Mouse (Mus musculus): ENCODE results near the gene Itpkc. TPM values are rescaled to one million over a fixed set of nuclear protein-coding genes. Genes with fewer than 3 reads are reported as not detected.
A peak's percentile ranks its signal among the peaks of the same experiment; 100 is the strongest.

Gene Itpkc
- polyA plus RNA-seq, 1 experiment from 2014 or later = 8.6 TPM

- Histone ChIP-seq H3K4me2 (replicated peaks; ENCODE audit: low read depth) (no peak overlapping the region), H3K9ac (ENCODE audit: low read depth, low read length) (no peak overlapping the region), H3K4me3 (ENCODE audit: low read depth, low read length) (no peak overlapping the region), H3K36me3 (ENCODE audit: control insufficient read depth, insufficient read depth) (peaks cover 49% of the 10 kb centered on the region), H3K27me3 (replicated peaks; ENCODE audit: control insufficient read depth, insufficient read depth, low read length) (no peaks in the 10 kb centered on the region), H3K9me3 (ENCODE audit: control insufficient read depth) (no peaks in the 10 kb centered on the region), H3K27ac (ENCODE audit: low read depth, low read length) (no peak overlapping the region), H3K4me1 (replicated peaks; ENCODE audit: control insufficient read depth, insufficient read depth, low read length) (peaks cover 15% of the 10 kb centered on the region)
- ATAC-seq = no peak
- no peak for TF ChIP-seq CTCF (IDR thresholded peaks at IDR 0.05; ENCODE audit: low read depth)
- 64% methylated on average over 4 of the region's 4 CpGs for WGBS
Observed at GRCm38 (mm10) chr7:27161744-27162143, 66.7 kb downstream of the Itpkc start.

GRCm38 (mm10) chr7:27160921-27161320 is 67.5 kb downstream of the Itpkc start:
- ATAC-seq = no peak
- H3K4me3 ChIP-seq (ENCODE audit: low read depth, low read length) = no peak overlapping the region
- TF ChIP-seq CTCF (IDR thresholded peaks at IDR 0.05; ENCODE audit: low read depth) = no peak
- WGBS = 76% methylated on average over 3 of the region's 3 CpGs
- H3K9ac ChIP-seq (ENCODE audit: low read depth, low read length) = no peak overlapping the region
- H3K4me1 ChIP-seq (replicated peaks; ENCODE audit: control insufficient read depth, insufficient read depth, low read length) = peaks cover 15% of the 10 kb centered on the region
- H3K27ac ChIP-seq (ENCODE audit: low read depth, low read length) = no peak overlapping the region
- no peaks in the 10 kb centered on the region for H3K9me3 ChIP-seq (ENCODE audit: control insufficient read depth)
- H3K27me3 ChIP-seq (replicated peaks; ENCODE audit: control insufficient read depth, insufficient read depth, low read length) = no peaks in the 10 kb centered on the region
- no peak overlapping the region for H3K4me2 ChIP-seq (replicated peaks; ENCODE audit: low read depth)
- peaks cover 49% of the 10 kb centered on the region for H3K36me3 ChIP-seq (ENCODE audit: control insufficient read depth, insufficient read depth)

- no peaks in the 10 kb centered on the region for H3K9me3 ChIP-seq (ENCODE audit: control insufficient read depth)
- H3K27me3 ChIP-seq (replicated peaks; ENCODE audit: control insufficient read depth, insufficient read depth, low read length) = no peaks in the 10 kb centered on the region
- WGBS = 15% methylated on average over 8 of the region's 8 CpGs
- H3K4me2 ChIP-seq (replicated peaks; ENCODE audit: low read depth) = 0 out of 2 replicates have a peak overlapping the region, but pooled peaks have one; percentile 9
- H3K36me3 ChIP-seq (ENCODE audit: control insufficient read depth, insufficient read depth) = peaks cover 49% of the 10 kb centered on the region
- peak; percentile 84 for ATAC-seq
- TF ChIP-seq CTCF (IDR thresholded peaks at IDR 0.05; ENCODE audit: low read depth) = peak; percentile 98
- peaks cover 15% of the 10 kb centered on the region; the same call in 1 of the 2 replicates for H3K4me1 ChIP-seq (replicated peaks; ENCODE audit: control insufficient read depth, insufficient read depth, low read length)
- H3K27ac ChIP-seq (ENCODE audit: low read depth, low read length) = no peak overlapping the region
- H3K4me3 ChIP-seq (ENCODE audit: low read depth, low read length) = no peak overlapping the region
- H3K9ac ChIP-seq (ENCODE audit: low read depth, low read length) = no peak overlapping the region
Observed at GRCm38 (mm10) chr7:27159882-27160281, 68.6 kb downstream of the Itpkc start.

- H3K27ac ChIP-seq (ENCODE audit: low read depth, low read length) = no peak overlapping the region
- no peak overlapping the region for H3K9ac ChIP-seq (ENCODE audit: low read depth, low read length)
- no peak for ATAC-seq
- H3K36me3 ChIP-seq (ENCODE audit: control insufficient read depth, insufficient read depth) = peaks cover 44% of the 10 kb centered on the region
- H3K4me2 ChIP-seq (replicated peaks; ENCODE audit: low read depth) = no peak overlapping the region
- WGBS = 90% methylated on average over 6 of the region's 6 CpGs
- no peak overlapping the region for H3K4me3 ChIP-seq (ENCODE audit: low read depth, low read length)
- no peaks in the 10 kb centered on the region for H3K9me3 ChIP-seq (ENCODE audit: control insufficient read depth)
- no peak for TF ChIP-seq CTCF (IDR thresholded peaks at IDR 0.05; ENCODE audit: low read depth)
- peaks cover 10% of the 10 kb centered on the region; the same call in 1 of the 2 replicates for H3K4me1 ChIP-seq (replicated peaks; ENCODE audit: control insufficient read depth, insufficient read depth, low read length)
- no peaks in the 10 kb centered on the region for H3K27me3 ChIP-seq (replicated peaks; ENCODE audit: control insufficient read depth, insufficient read depth, low read length)
Observed at GRCm38 (mm10) chr7:27159256-27159655, 69.2 kb downstream of the Itpkc start.

GRCm38 (mm10) chr7:27158171-27158570 is 70.3 kb downstream of the Itpkc start:
- H3K9ac ChIP-seq (ENCODE audit: low read depth, low read length) = no peak overlapping the region

More at GRCm38 (mm10) chr7:27158171-27158570, 70.3 kb downstream of the Itpkc start:
- no peak for TF ChIP-seq CTCF (IDR thresholded peaks at IDR 0.05; ENCODE audit: low read depth)
- no peak for ATAC-seq
- no peak overlapping the region for H3K4me3 ChIP-seq (ENCODE audit: low read depth, low read length)
- peaks cover 37% of the 10 kb centered on the region for H3K36me3 ChIP-seq (ENCODE audit: control insufficient read depth, insufficient read depth)
- no peaks in the 10 kb centered on the region for H3K9me3 ChIP-seq (ENCODE audit: control insufficient read depth)
- H3K27me3 ChIP-seq (replicated peaks; ENCODE audit: control insufficient read depth, insufficient read depth, low read length) = no peaks in the 10 kb centered on the region
- H3K27ac ChIP-seq (ENCODE audit: low read depth, low read length) = no peak overlapping the region
- 94% methylated on average over 9 of the region's 9 CpGs for WGBS
- no peak overlapping the region for H3K4me2 ChIP-seq (replicated peaks; ENCODE audit: low read depth)
- peaks cover 8% of the 10 kb centered on the region; the same call in 1 of the 2 replicates for H3K4me1 ChIP-seq (replicated peaks; ENCODE audit: control insufficient read depth, insufficient read depth, low read length)

MicroRNAs within 50 kb of the gene (microRNA counts, 519-probe panel; counts per million panel counts)
- microRNA mmu-miR-1191 = not detected

Small RNAs within 50 kb of the gene (microRNA-seq; reads per million reads assigned to microRNA genes)
- gene Mir1191 (0.82 reads per million), gene Mir3101 (not detected)

Other genes starting within 250 kb of the Itpkc start
- gene Cyp2a12, start 199.6 kb downstream of the Itpkc start, polyA plus RNA-seq (2015; fragmentation: Nextera tagmentation; extraction: Ambion mirVana) = not detected in 2 replicates
- gene Cyp2f2, start 108.8 kb downstream of the Itpkc start, polyA plus RNA-seq (2015; fragmentation: Nextera tagmentation; extraction: Ambion mirVana) = 0.31 and 0.42 TPM in 2 replicates
- not detected in 2 replicates for gene Cyp2t4, start 74.9 kb downstream of the Itpkc start, polyA plus RNA-seq (2015; fragmentation: Nextera tagmentation; extraction: Ambion mirVana)
- 63.9 and 64.0 TPM in 2 replicates for gene Egln2, start 61.9 kb downstream of the Itpkc start, polyA plus RNA-seq (2015; fragmentation: Nextera tagmentation; extraction: Ambion mirVana)
- gene Rab4b, start 49.8 kb downstream of the Itpkc start, polyA plus RNA-seq (2015; fragmentation: Nextera tagmentation; extraction: Ambion mirVana) = 96.2 and 103 TPM in 2 replicates
- gene Gm21983, start 47.6 kb downstream of the Itpkc start, polyA plus RNA-seq (2015; fragmentation: Nextera tagmentation; extraction: Ambion mirVana) = 0.22 TPM in 1 of 2 replicates, not detected in the other
- gene Mia, start 47.5 kb downstream of the Itpkc start, polyA plus RNA-seq (2015; fragmentation: Nextera tagmentation; extraction: Ambion mirVana) = not detected in 2 replicates
- gene BC024978, start 32.9 kb downstream of the Itpkc start, polyA plus RNA-seq (2015; fragmentation: Nextera tagmentation; extraction: Ambion mirVana) = 1.9 and 2.4 TPM in 2 replicates
- gene Snrpa, start 32.4 kb downstream of the Itpkc start, polyA plus RNA-seq (2015; fragmentation: Nextera tagmentation; extraction: Ambion mirVana) = 75.4 and 76.4 TPM in 2 replicates
- 16.8 and 18.7 TPM in 2 replicates for gene Coq8b, start 4.4 kb upstream of the Itpkc start, polyA plus RNA-seq (2015; fragmentation: Nextera tagmentation; extraction: Ambion mirVana)
- 6.6 and 7.5 TPM in 2 replicates for gene Numbl, start 29.8 kb upstream of the Itpkc start, polyA plus RNA-seq (2015; fragmentation: Nextera tagmentation; extraction: Ambion mirVana)
- 40.7 and 43.7 TPM in 2 replicates for gene Ltbp4, start 109.0 kb upstream of the Itpkc start, polyA plus RNA-seq (2015; fragmentation: Nextera tagmentation; extraction: Ambion mirVana)
- 26.9 and 29.1 TPM in 2 replicates for gene Shkbp1, start 127.4 kb upstream of the Itpkc start, polyA plus RNA-seq (2015; fragmentation: Nextera tagmentation; extraction: Ambion mirVana)
- 0.61 and 0.72 TPM in 2 replicates for gene Gm20479, start 128.8 kb upstream of the Itpkc start, polyA plus RNA-seq (2015; fragmentation: Nextera tagmentation; extraction: Ambion mirVana)
- 0.17 and 0.26 TPM in 2 replicates for gene Sptbn4, start 219.0 kb upstream of the Itpkc start, polyA plus RNA-seq (2015; fragmentation: Nextera tagmentation; extraction: Ambion mirVana)
- 60.4 and 67.3 TPM in 2 replicates for gene Blvrb, start 219.3 kb upstream of the Itpkc start, polyA plus RNA-seq (2015; fragmentation: Nextera tagmentation; extraction: Ambion mirVana)
- gene Sertad3, start 245.1 kb upstream of the Itpkc start, polyA plus RNA-seq (2015; fragmentation: Nextera tagmentation; extraction: Ambion mirVana) = 22.8 and 24.0 TPM in 2 replicates